ENCODE assay signal across 8 mouse cellular contexts in genomic region chr12:76368201-76368789, GRCm38 (mm10). TPM values are rescaled to one million over a fixed set of nuclear protein-coding genes. Genes with fewer than 3 reads are reported as not detected.
DNase-seq lines count a peak whose midpoint lies in the region; TF ChIP-seq lines count a peak whose summit lies in the region.

No protein-coding gene starts in this region.

- peak overlapping the region; percentile 65 for H3K4me3 ChIP-seq in heart, adult 2 months
- peak overlapping the region; percentile 90 for H3K4me3 ChIP-seq in embryonic facial prominence, embryonic 10.5 days
- H3K4me3 ChIP-seq in limb, embryonic 10.5 days = peak overlapping the region; percentile 99
- H3K4me3 ChIP-seq in olfactory bulb, adult 2 months (ENCODE audit: insufficient read depth, low read depth, low read length) = peak overlapping the region; percentile 94

- TF ChIP-seq EP300 in heart, adult 2 months (IDR thresholded peaks at IDR 0.05; ENCODE audit: insufficient read depth, low read depth, low read length) = no peak

- no peak for TF ChIP-seq CTCF in heart, adult 2 months (IDR thresholded peaks at IDR 0.05)
- TF ChIP-seq CTCF in olfactory bulb, adult 2 months (IDR thresholded peaks at IDR 0.05; ENCODE audit: insufficient read depth, low read depth, low read length) = no peak

- peaks cover 1% of the 10 kb centered on the region; the same call in 1 of the 2 replicates for H3K79me2 ChIP-seq in heart, adult 2 months (replicated peaks; ENCODE audit: control insufficient read depth, insufficient read depth, low read length)

- TF ChIP-seq POLR2A in heart, adult 2 months (IDR thresholded peaks at IDR 0.05; ENCODE audit: insufficient read depth, low read depth, low read length) = no peak
- TF ChIP-seq POLR2A in olfactory bulb, adult 2 months (IDR thresholded peaks at IDR 0.05; ENCODE audit: insufficient read depth, low read depth, low read length) = no peak

- intact Hi-C loops in heart, adult 2 months (cut with DNase I) = no loop called here

- DNase-seq in heart, adult 2 months = no peak
- no peak for DNase-seq in heart, postnatal 4 days
- peak; percentile 51 for DNase-seq in 3T3-L1 (ENCODE audit: low read depth, low spot score)
- no peak for DNase-seq in embryonic facial prominence, embryonic 10.5 days (ENCODE audit: low spot score)
- DNase-seq in limb, embryonic 10.5 days (ENCODE audit: low spot score) = peak; percentile 38
- DNase-seq in gastrocnemius, postnatal 25 days = no peak
- DNase-seq in frontal cortex, adult 2 months (ENCODE audit: extremely low spot score in 1 of 2, low spot score in 1 of 2) = no peak

- no peaks in the 10 kb centered on the region for H3K27me3 ChIP-seq in heart, adult 2 months (ENCODE audit: control insufficient read depth, insufficient read depth, low read length)
- H3K27me3 ChIP-seq in embryonic facial prominence, embryonic 10.5 days (replicated peaks; ENCODE audit: low read depth, poor library complexity, severe bottlenecking) = no peaks in the 10 kb centered on the region
- H3K27me3 ChIP-seq in limb, embryonic 10.5 days (ENCODE audit: low read depth, poor library complexity, severe bottlenecking) = no peaks in the 10 kb centered on the region

- H3K9ac ChIP-seq in heart, adult 2 months (ENCODE audit: low read depth, low read length) = peak overlapping the region; percentile 93

- H3K9me3 ChIP-seq in embryonic facial prominence, embryonic 10.5 days = no peaks in the 10 kb centered on the region
- no peaks in the 10 kb centered on the region for H3K9me3 ChIP-seq in limb, embryonic 10.5 days (replicated peaks)

- peaks cover 14% of the 10 kb centered on the region for H3K4me1 ChIP-seq in heart, adult 2 months (ENCODE audit: control insufficient read depth, insufficient read depth, low read length)
- peaks cover 49% of the 10 kb centered on the region for H3K4me1 ChIP-seq in embryonic facial prominence, embryonic 10.5 days
- H3K4me1 ChIP-seq in limb, embryonic 10.5 days = peaks cover 44% of the 10 kb centered on the region
- H3K4me1 ChIP-seq in olfactory bulb, adult 2 months (ENCODE audit: control insufficient read depth, insufficient read depth, low read length) = peaks cover 8% of the 10 kb centered on the region

- WGBS in heart, adult 2 months = 25% methylated on average over 9 of the region's 9 CpGs
- WGBS in embryonic facial prominence, embryonic 10.5 days = 10% methylated on average over 9 of the region's 9 CpGs
- WGBS in limb, embryonic 10.5 days = 4% methylated on average over 9 of the region's 9 CpGs
- 9% methylated on average over 9 of the region's 9 CpGs for WGBS in olfactory bulb, adult 2 months

- peaks cover 2% of the 10 kb centered on the region for H3K36me3 ChIP-seq in heart, adult 2 months (ENCODE audit: control insufficient read depth, insufficient read depth, low read length)
- peaks cover 10% of the 10 kb centered on the region; the same call in 1 of the 2 replicates for H3K36me3 ChIP-seq in embryonic facial prominence, embryonic 10.5 days (replicated peaks)
- peaks cover 6% of the 10 kb centered on the region for H3K36me3 ChIP-seq in limb, embryonic 10.5 days

- peak overlapping the region; percentile 99; the same call in 1 of the 2 replicates for H3K27ac ChIP-seq in heart, adult 2 months
- H3K27ac ChIP-seq in embryonic facial prominence, embryonic 10.5 days (replicated peaks) = peak overlapping the region; percentile 100
- peak overlapping the region; percentile 100 for H3K27ac ChIP-seq in limb, embryonic 10.5 days
- 0 out of 2 replicates have a peak overlapping the region, but pooled peaks have one; percentile 97 for H3K27ac ChIP-seq in olfactory bulb, adult 2 months (ENCODE audit: insufficient read depth, low read depth, low read length)

RNA-seq across cellular contexts. Expression of gene Zbtb25, which starts 1.1 kb away (rescaled TPM):
- 1 to 10 TPM; 6.8 to 7.9 TPM for total RNA-seq in heart, adult 2 months (2021)
- 6.0 and 13.4 TPM in 2 replicates for polyA plus RNA-seq in heart, adult 2 months (2012; rRNA removed)
- 10 to 100 TPM in 1 of 2 experiments, 1 to 10 TPM in 1; 9.5 to 11.5 TPM for total RNA-seq in heart, postnatal 4 days (2021)
- polyA plus RNA-seq in embryonic facial prominence, embryonic 10.5 days (2016; fragmentation: Nextera tagmentation; extraction: Ambion mirVana) = 14.6 and 17.7 TPM in 2 replicates
- polyA plus RNA-seq in limb, embryonic 10.5 days (2016; fragmentation: Nextera tagmentation; extraction: Ambion mirVana) = 15.9 and 16.3 TPM in 2 replicates
- polyA plus RNA-seq in olfactory bulb, adult 2 months (2012; ENCODE audit: insufficient read depth, insufficient read length, low replicate concordance, missing spikeins) = not detected in 2 replicates
- total RNA-seq in gastrocnemius, postnatal 25 days (2021) = 1 to 10 TPM; 6.6 to 8.2 TPM
- 15.9 and 19.0 TPM in 2 replicates for polyA plus RNA-seq in frontal cortex, adult 2 months (2012; rRNA removed)

RNA-seq across cellular contexts. Expression of gene Zbtb1, which starts 1.8 kb away (rescaled TPM):
- total RNA-seq in heart, adult 2 months (2021) = 1 to 10 TPM; 3.0 to 3.9 TPM
- polyA plus RNA-seq in heart, adult 2 months (2012; rRNA removed) = 1.1 and 2.3 TPM in 2 replicates
- total RNA-seq in heart, postnatal 4 days (2021) = 1 to 10 TPM; 6.9 to 7.6 TPM
- polyA plus RNA-seq in embryonic facial prominence, embryonic 10.5 days (2016; fragmentation: Nextera tagmentation; extraction: Ambion mirVana) = 9.4 and 10.0 TPM in 2 replicates
- polyA plus RNA-seq in limb, embryonic 10.5 days (2016; fragmentation: Nextera tagmentation; extraction: Ambion mirVana) = 9.7 and 11.1 TPM in 2 replicates
- not detected in 2 replicates for polyA plus RNA-seq in olfactory bulb, adult 2 months (2012; ENCODE audit: insufficient read depth, insufficient read length, low replicate concordance, missing spikeins)
- 1 to 10 TPM; 3.1 to 3.9 TPM for total RNA-seq in gastrocnemius, postnatal 25 days (2021)
- 3.7 and 3.9 TPM in 2 replicates for polyA plus RNA-seq in frontal cortex, adult 2 months (2012; rRNA removed)

RNA-seq across cellular contexts. Expression of gene Hspa2, which starts 35.7 kb away (rescaled TPM):
- total RNA-seq in heart, adult 2 months (2021) = 1 to 10 TPM; 5.0 to 5.1 TPM
- 6.6 and 7.7 TPM in 2 replicates for polyA plus RNA-seq in heart, adult 2 months (2012; rRNA removed)
- total RNA-seq in heart, postnatal 4 days (2021) = 10 to 100 TPM; 13.5 to 14.6 TPM
- polyA plus RNA-seq in embryonic facial prominence, embryonic 10.5 days (2016; fragmentation: Nextera tagmentation; extraction: Ambion mirVana) = 5.4 and 5.9 TPM in 2 replicates
- polyA plus RNA-seq in limb, embryonic 10.5 days (2016; fragmentation: Nextera tagmentation; extraction: Ambion mirVana) = 4.8 and 4.9 TPM in 2 replicates
- polyA plus RNA-seq in olfactory bulb, adult 2 months (2012; ENCODE audit: insufficient read depth, insufficient read length, low replicate concordance, missing spikeins) = not detected in 2 replicates
- 10 to 100 TPM in 1 of 2 experiments, 1 to 10 TPM in 1; 6.3 to 10.3 TPM for total RNA-seq in gastrocnemius, postnatal 25 days (2021)
- polyA plus RNA-seq in frontal cortex, adult 2 months (2012; rRNA removed) = 64.5 and 73.2 TPM in 2 replicates

RNA-seq across cellular contexts. Expression of gene Akap5, which starts 43.6 kb away (rescaled TPM):
- 1 to 10 TPM; 1.0 to 1.7 TPM for total RNA-seq in heart, adult 2 months (2021)
- polyA plus RNA-seq in heart, adult 2 months (2012; rRNA removed) = 1.1 and 2.3 TPM in 2 replicates
- total RNA-seq in heart, postnatal 4 days (2021) = 1 to 10 TPM; 3.2 to 3.3 TPM
- polyA plus RNA-seq in embryonic facial prominence, embryonic 10.5 days (2016; fragmentation: Nextera tagmentation; extraction: Ambion mirVana) = 2.3 and 2.7 TPM in 2 replicates
- 1.2 and 1.9 TPM in 2 replicates for polyA plus RNA-seq in limb, embryonic 10.5 days (2016; fragmentation: Nextera tagmentation; extraction: Ambion mirVana)
- not detected in 2 replicates for polyA plus RNA-seq in olfactory bulb, adult 2 months (2012; ENCODE audit: insufficient read depth, insufficient read length, low replicate concordance, missing spikeins)
- under 1 TPM; 0.46 to 0.78 TPM for total RNA-seq in gastrocnemius, postnatal 25 days (2021)
- 41.2 and 42.3 TPM in 2 replicates for polyA plus RNA-seq in frontal cortex, adult 2 months (2012; rRNA removed)

RNA-seq across cellular contexts. Expression of gene Ppp1r36, which starts 49.0 kb away (rescaled TPM):
- total RNA-seq in heart, adult 2 months (2021) = under 1 TPM; 0.14 to 0.16 TPM
- 0.09 and 0.41 TPM in 2 replicates for polyA plus RNA-seq in heart, adult 2 months (2012; rRNA removed)
- total RNA-seq in heart, postnatal 4 days (2021) = 1 to 10 TPM; 1.6 to 1.8 TPM
- 1.6 and 1.8 TPM in 2 replicates for polyA plus RNA-seq in embryonic facial prominence, embryonic 10.5 days (2016; fragmentation: Nextera tagmentation; extraction: Ambion mirVana)
- 1.0 and 2.2 TPM in 2 replicates for polyA plus RNA-seq in limb, embryonic 10.5 days (2016; fragmentation: Nextera tagmentation; extraction: Ambion mirVana)
- not detected in 2 replicates for polyA plus RNA-seq in olfactory bulb, adult 2 months (2012; ENCODE audit: insufficient read depth, insufficient read length, low replicate concordance, missing spikeins)
- not detected for total RNA-seq in gastrocnemius, postnatal 25 days (2021)
- 1.5 and 1.8 TPM in 2 replicates for polyA plus RNA-seq in frontal cortex, adult 2 months (2012; rRNA removed)

Comparison
In these comparisons a context has a peak if more than half of its experiments do, and no peak if none do; other contexts are left out.
1. DNase-seq: peak in 3T3-L1 (single experiment) and limb, embryonic 10.5 days (single experiment); none in heart, adult 2 months (0 of 2), heart, postnatal 4 days (single experiment), embryonic facial prominence, embryonic 10.5 days (single experiment), gastrocnemius, postnatal 25 days (single experiment) and frontal cortex, adult 2 months (0 of 2).
2. Peak in every context shown above with its lines, with median percentiles within 50 percentile points of each other: H3K27ac ChIP-seq and H3K4me3 ChIP-seq.